Mouse (Mus musculus): ENCODE results near the gene Stambpl1.

DNA sequence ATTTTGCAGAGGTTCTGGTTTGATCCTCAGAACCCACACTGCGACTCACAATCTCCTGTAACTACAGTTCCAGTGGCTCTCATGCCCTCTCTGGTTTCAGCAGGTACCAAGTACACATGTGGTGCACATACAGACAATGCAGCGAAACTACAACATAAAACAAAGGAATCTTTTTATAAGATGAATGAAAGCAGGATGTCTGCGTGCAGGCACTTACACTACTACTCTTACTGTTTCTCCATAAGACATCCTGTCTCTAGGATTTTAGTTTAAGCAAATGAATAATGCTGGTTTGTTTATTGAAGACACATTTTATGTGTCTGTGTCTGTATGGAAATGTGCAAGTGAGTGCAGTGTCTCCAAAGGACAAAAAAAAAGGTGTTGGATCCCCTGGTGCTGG lies 10.8 kb upstream of the Stambpl1 start:
- TF ChIP-seq EP300 (optimal IDR thresholded peaks at IDR 0.05) (no peak), CTCF (IDR thresholded peaks at IDR 0.05; ENCODE audit: low read depth) (no peak)

All from stomach, postnatal 0 days (tissue).